In genomic region chr5:130089626-130090393, GRCm38 (mm10) we compare ENCODE assay signal across 9 mouse cellular contexts. TPM values are rescaled to one million over a fixed set of nuclear protein-coding genes. Genes with fewer than 3 reads are reported as not detected.
DNase-seq lines count a peak whose midpoint lies in the region; ATAC-seq and TF ChIP-seq lines count a peak whose summit lies in the region.
"Had no signal": no experiment of that assay in that cellular context is flagged by ENCODE, and none has a peak within 500 bp of the region (broad histone marks: within the 10 kb centered on the region; RNA-seq: fewer than 3 reads in every experiment).

No protein-coding gene starts in this region.

- no peak for DNase-seq in gastrocnemius, adult 2 months
- no peak for DNase-seq in gastrocnemius, postnatal 36 days
- peak; percentile 32 to 34 for DNase-seq in spleen, adult 18-20 months
- DNase-seq in spleen, adult 12 weeks (ENCODE audit: low spot score): no peak
- DNase-seq in layer of hippocampus, adult 9-11 months: peak; percentile 65
- no peak for DNase-seq in cerebellum, postnatal 14 days

- WGBS in stomach, embryonic 14.5 days: 73% methylated on average over 18 of the region's 18 CpGs
- WGBS in hindbrain, embryonic 16.5 days: 89% methylated on average over 18 of the region's 18 CpGs

- H3K4me1 ChIP-seq in stomach, embryonic 14.5 days (ENCODE audit: control insufficient read depth, insufficient read depth, low read length): no peaks in the 10 kb centered on the region
- no peaks in the 10 kb centered on the region for H3K4me1 ChIP-seq in hindbrain, embryonic 16.5 days (ENCODE audit: control insufficient read depth, insufficient read depth, low read depth, low read length)
- H3K4me1 ChIP-seq: embryonic facial prominence, embryonic 12.5 days had no signal

- H3K36me3 ChIP-seq in stomach, embryonic 14.5 days (ENCODE audit: control insufficient read depth, insufficient read depth, low read length): no peaks in the 10 kb centered on the region; the same call in 1 of the 2 replicates
- H3K36me3 ChIP-seq in hindbrain, embryonic 16.5 days (ENCODE audit: control insufficient read depth, insufficient read depth, low read length): no peaks in the 10 kb centered on the region

- ATAC-seq in stomach, embryonic 14.5 days (ENCODE audit: insufficient number of reproducible peaks, insufficient read depth, low FRiP score, low read depth): peak; percentile 46; the same call in 1 of the 2 replicates
- ATAC-seq in hindbrain, embryonic 16.5 days: no peak

- no peak overlapping the region for H3K4me3 ChIP-seq in gastrocnemius, adult 2 months
- no peak overlapping the region for H3K4me3 ChIP-seq in stomach, embryonic 14.5 days (ENCODE audit: low read depth, low read length)
- no peak overlapping the region for H3K4me3 ChIP-seq in hindbrain, embryonic 16.5 days (ENCODE audit: low read length)
- H3K4me3 ChIP-seq: embryonic facial prominence, embryonic 12.5 days had no signal

- H3K9me3 ChIP-seq in stomach, embryonic 14.5 days (ENCODE audit: control insufficient read depth, low read depth, low read length): no peaks in the 10 kb centered on the region
- H3K9me3 ChIP-seq in hindbrain, embryonic 16.5 days (ENCODE audit: control insufficient read depth, low read length): no peaks in the 10 kb centered on the region
- H3K9me3 ChIP-seq: embryonic facial prominence, embryonic 12.5 days had no signal

- TF ChIP-seq CTCF in gastrocnemius, adult 2 months (IDR thresholded peaks at IDR 0.05): no peak

- H3K27me3 ChIP-seq in stomach, embryonic 14.5 days (ENCODE audit: control insufficient read depth, insufficient read depth, low read length): no peaks in the 10 kb centered on the region
- H3K27me3 ChIP-seq in hindbrain, embryonic 16.5 days (replicated peaks; ENCODE audit: control insufficient read depth, insufficient read depth, low read length): no peaks in the 10 kb centered on the region
- H3K27me3 ChIP-seq: embryonic facial prominence, embryonic 12.5 days had no signal

- 0 out of 2 replicates have a peak overlapping the region, but pooled peaks have one; percentile 7 for H3K9ac ChIP-seq in stomach, embryonic 14.5 days (replicated peaks; ENCODE audit: low read depth, low read length)
- H3K9ac ChIP-seq in hindbrain, embryonic 16.5 days (ENCODE audit: low read depth, low read length): no peak overlapping the region
- H3K9ac ChIP-seq: embryonic facial prominence, embryonic 12.5 days had no signal

- intact Hi-C loops in gastrocnemius, adult 2 months (cut with DNase I): no loop called here
- intact Hi-C loops in gastrocnemius, postnatal 36 days (cut with DNase I): no loop called here

- no peak overlapping the region for H3K4me2 ChIP-seq in stomach, embryonic 14.5 days (replicated peaks; ENCODE audit: low read depth, low read length)
- no peak overlapping the region for H3K4me2 ChIP-seq in hindbrain, embryonic 16.5 days (ENCODE audit: low read length)
- H3K4me2 ChIP-seq: embryonic facial prominence, embryonic 12.5 days had no signal

- peak overlapping the region; percentile 29 for H3K27ac ChIP-seq in gastrocnemius, adult 2 months
- no peak overlapping the region for H3K27ac ChIP-seq in stomach, embryonic 14.5 days (ENCODE audit: low read length)
- no peak overlapping the region for H3K27ac ChIP-seq in hindbrain, embryonic 16.5 days (ENCODE audit: low read depth, low read length)
- H3K27ac ChIP-seq: embryonic facial prominence, embryonic 12.5 days had no signal

RNA-seq across cellular contexts. Expression of gene Tpst1, which starts 16.7 kb away (rescaled TPM):
- total RNA-seq in gastrocnemius, adult 2 months (2021): 1 to 10 TPM; 3.7 to 5.4 TPM
- 1 to 10 TPM; 4.0 to 6.0 TPM for total RNA-seq in gastrocnemius, postnatal 36 days (2021)
- polyA plus RNA-seq in stomach, embryonic 14.5 days (2014; fragmentation: Nextera tagmentation; extraction: Ambion mirVana): 82.7 and 87.3 TPM in 2 replicates
- polyA plus RNA-seq in hindbrain, embryonic 16.5 days (2015; fragmentation: Nextera tagmentation; extraction: Ambion mirVana): 58.3 and 59.2 TPM in 2 replicates

RNA-seq across cellular contexts. Expression of gene Kctd7, which starts 54.9 kb away (rescaled TPM):
- total RNA-seq in gastrocnemius, adult 2 months (2021): 1 to 10 TPM; 2.4 to 2.9 TPM
- total RNA-seq in gastrocnemius, postnatal 36 days (2021): 1 to 10 TPM; 1.8 to 2.2 TPM
- 5.0 and 5.1 TPM in 2 replicates for polyA plus RNA-seq in stomach, embryonic 14.5 days (2014; fragmentation: Nextera tagmentation; extraction: Ambion mirVana)
- polyA plus RNA-seq in hindbrain, embryonic 16.5 days (2015; fragmentation: Nextera tagmentation; extraction: Ambion mirVana): 18.9 and 19.5 TPM in 2 replicates

Comparison
In these comparisons a context has a peak if more than half of its experiments do, and no peak if none do; other contexts are left out.
1. DNase-seq: peak in spleen, adult 18-20 months (2 of 2) and layer of hippocampus, adult 9-11 months (single experiment); none in gastrocnemius, adult 2 months (single experiment), gastrocnemius, postnatal 36 days (0 of 2), spleen, adult 12 weeks (single experiment) and cerebellum, postnatal 14 days (0 of 2).